Mouse (Mus musculus): ENCODE measurements at regions not wholly inside any gene's neighbourhood (a gene's known extent, or its start where the extent isn't known, plus 50 kb on each side); places are given as distances from the start of the nearest gene placed in this dataset.
"Not testable (repeated sequence)": the region's sequence is repeated elsewhere in the genome, so short reads cannot be mapped to it uniquely, and the experiment has no call there.

GRCm38 (mm10) chr2:78600753-78601152 is 267.2 kb upstream of the Ube2e3 start:
- no peak for DNase-seq (ENCODE audit: low read depth, low spot score)

GRCm38 (mm10) chr2:78598039-78598438 is 269.9 kb upstream of the Ube2e3 start:
- DNase-seq (ENCODE audit: low read depth, low spot score), result no peak

GRCm38 (mm10) chr2:78596251-78596650 is 271.7 kb upstream of the Ube2e3 start:
- no peak for DNase-seq (ENCODE audit: low read depth, low spot score)

- DNase-seq (ENCODE audit: low read depth, low spot score), result no peak
These were observed 287.9 kb upstream of the Ube2e3 start for GRCm38 (mm10) chr2:78580013-78580412.

GRCm38 (mm10) chr2:78572492-78572891 is 295.4 kb upstream of the Ube2e3 start:
- no peak for DNase-seq (ENCODE audit: low read depth, low spot score)

- DNase-seq (ENCODE audit: low read depth, low spot score), result no peak
These were observed 309.8 kb upstream of the Ube2e3 start for GRCm38 (mm10) chr2:78558128-78558527.

- DNase-seq (ENCODE audit: low read depth, low spot score), result no peak
These were observed 316.8 kb upstream of the Ube2e3 start for GRCm38 (mm10) chr2:78551085-78551484.

- DNase-seq (ENCODE audit: low read depth, low spot score), result no peak
These were observed 319.0 kb upstream of the Ube2e3 start for GRCm38 (mm10) chr2:78548683-78549467.

GRCm38 (mm10) chr2:78547286-78547685 is 320.6 kb upstream of the Ube2e3 start:
- DNase-seq (ENCODE audit: low read depth, low spot score), result no peak

- DNase-seq (ENCODE audit: low read depth, low spot score), result no peak
These were observed 327.5 kb upstream of the Ube2e3 start for GRCm38 (mm10) chr2:78540422-78540821.

- DNase-seq (ENCODE audit: low read depth, low spot score), result no peak
These were observed 328.2 kb upstream of the Ube2e3 start for GRCm38 (mm10) chr2:78539592-78540300.

- no peak for DNase-seq (ENCODE audit: low read depth, low spot score)
These were observed 330.4 kb upstream of the Ube2e3 start for GRCm38 (mm10) chr2:78537574-78537973.

- not testable (repeated sequence) for DNase-seq (ENCODE audit: low read depth, low spot score)
These were observed 334.0 kb upstream of the Ube2e3 start for GRCm38 (mm10) chr2:78533881-78534280.

GRCm38 (mm10) chr2:78530535-78530934 is 337.4 kb upstream of the Ube2e3 start:
- DNase-seq (ENCODE audit: low read depth, low spot score), result no peak

- no peak for DNase-seq (ENCODE audit: low read depth, low spot score)
These were observed 347.5 kb upstream of the Ube2e3 start for GRCm38 (mm10) chr2:78520258-78521023.

- DNase-seq (ENCODE audit: low read depth, low spot score), result no peak
These were observed 374.8 kb upstream of the Ube2e3 start for GRCm38 (mm10) chr2:78493115-78493514.

GRCm38 (mm10) chr2:78480036-78480435 is 387.9 kb upstream of the Ube2e3 start:
- DNase-seq (ENCODE audit: low read depth, low spot score), result no peak

- no peak for DNase-seq (ENCODE audit: low read depth, low spot score)
These were observed 408.5 kb upstream of the Ube2e3 start for GRCm38 (mm10) chr2:78459444-78459843.

GRCm38 (mm10) chr2:78453411-78453810 is 414.5 kb upstream of the Ube2e3 start:
- no peak for DNase-seq (ENCODE audit: low read depth, low spot score)

GRCm38 (mm10) chr2:78436816-78437215 is 431.1 kb upstream of the Ube2e3 start:
- DNase-seq (ENCODE audit: low read depth, low spot score), result no peak

- DNase-seq (ENCODE audit: low read depth, low spot score), result no peak
These were observed 432.9 kb upstream of the Ube2e3 start for GRCm38 (mm10) chr2:78435071-78435470.

- no peak for DNase-seq (ENCODE audit: low read depth, low spot score)
These were observed 440.1 kb upstream of the Ube2e3 start for GRCm38 (mm10) chr2:78427659-78428336.
